Mouse (Mus musculus): ENCODE results near the gene Cct7.

GRCm38 (mm10) chr6:85480685-85481084 lies 29.4 kb downstream of the Cct7 start:
- TF ChIP-seq CTCF (IDR thresholded peaks at IDR 0.05; ENCODE audit: borderline replicate concordance, insufficient read depth, low read length): no peak
- TF ChIP-seq POLR2A (IDR thresholded peaks at IDR 0.05; ENCODE audit: low read depth, low read length): no peak
